Mouse (Mus musculus) CD8-positive naive resting alpha-beta T cell, adult 57 days (primary cell): Measurements from ENCODE around the gene Enkd1. TPM values are rescaled to one million over a fixed set of nuclear protein-coding genes. Genes with fewer than 3 reads are reported as not detected.

Experiments used
- total RNA-seq: library from RNA; stranded (reverse); gene quantifications from one replicate; pipeline ENCODE4 v1.2.4, GENCODE M21; 2023

Gene Enkd1
- total RNA-seq, result 2.9 TPM

DNA sequence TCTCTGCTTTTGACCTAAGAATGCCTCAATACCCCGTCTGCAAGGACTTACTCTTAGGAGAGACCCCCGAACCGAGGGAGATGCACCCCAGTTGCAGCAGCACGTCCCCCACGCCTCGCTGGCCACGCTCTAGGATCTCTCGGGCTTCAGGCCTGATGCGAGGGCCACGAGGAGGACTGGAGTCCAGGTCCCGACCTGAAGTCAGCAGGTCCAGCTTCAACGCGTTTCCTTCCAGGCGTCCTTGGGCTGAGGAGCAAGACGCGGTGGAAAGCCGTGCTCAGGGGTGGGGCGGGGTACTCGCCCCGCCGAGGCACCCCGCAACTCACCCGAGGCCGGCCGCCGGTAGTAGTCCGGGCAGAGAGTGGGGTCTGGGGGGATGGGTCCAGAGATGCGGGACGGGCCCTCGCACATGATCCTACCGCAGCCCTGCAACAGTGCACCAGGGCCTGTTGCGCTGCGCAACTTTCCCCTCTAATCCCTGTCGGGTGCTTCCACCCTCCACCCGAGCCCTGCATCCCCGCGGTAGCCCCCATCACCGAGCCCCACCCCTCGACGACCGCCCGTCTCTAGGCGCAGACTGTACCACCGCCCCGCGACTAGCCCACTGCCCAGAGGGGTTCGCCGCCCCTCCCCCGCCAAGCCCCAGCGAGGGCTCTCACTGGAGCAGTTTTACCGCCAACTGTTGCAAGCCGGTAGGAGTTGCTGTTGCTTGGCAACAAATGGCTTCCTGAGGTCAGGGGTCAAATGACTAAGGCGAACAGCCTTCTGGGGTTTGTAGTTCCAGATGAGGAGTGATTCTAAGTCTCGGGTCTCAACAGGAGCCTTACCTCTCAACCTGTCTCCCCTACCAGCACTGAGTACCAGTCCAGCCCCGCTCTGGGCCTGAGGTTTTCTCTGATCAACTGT is at the start of gene Enkd1, which contains the start of gene 4933405L10Rik:
Gene Enkd1 (minus strand): TSS at position 713 of the 906 bp plus-strand sequence.
Gene 4933405L10Rik (plus strand): TSS at position 158 of the 906 bp plus-strand sequence.

DNA sequence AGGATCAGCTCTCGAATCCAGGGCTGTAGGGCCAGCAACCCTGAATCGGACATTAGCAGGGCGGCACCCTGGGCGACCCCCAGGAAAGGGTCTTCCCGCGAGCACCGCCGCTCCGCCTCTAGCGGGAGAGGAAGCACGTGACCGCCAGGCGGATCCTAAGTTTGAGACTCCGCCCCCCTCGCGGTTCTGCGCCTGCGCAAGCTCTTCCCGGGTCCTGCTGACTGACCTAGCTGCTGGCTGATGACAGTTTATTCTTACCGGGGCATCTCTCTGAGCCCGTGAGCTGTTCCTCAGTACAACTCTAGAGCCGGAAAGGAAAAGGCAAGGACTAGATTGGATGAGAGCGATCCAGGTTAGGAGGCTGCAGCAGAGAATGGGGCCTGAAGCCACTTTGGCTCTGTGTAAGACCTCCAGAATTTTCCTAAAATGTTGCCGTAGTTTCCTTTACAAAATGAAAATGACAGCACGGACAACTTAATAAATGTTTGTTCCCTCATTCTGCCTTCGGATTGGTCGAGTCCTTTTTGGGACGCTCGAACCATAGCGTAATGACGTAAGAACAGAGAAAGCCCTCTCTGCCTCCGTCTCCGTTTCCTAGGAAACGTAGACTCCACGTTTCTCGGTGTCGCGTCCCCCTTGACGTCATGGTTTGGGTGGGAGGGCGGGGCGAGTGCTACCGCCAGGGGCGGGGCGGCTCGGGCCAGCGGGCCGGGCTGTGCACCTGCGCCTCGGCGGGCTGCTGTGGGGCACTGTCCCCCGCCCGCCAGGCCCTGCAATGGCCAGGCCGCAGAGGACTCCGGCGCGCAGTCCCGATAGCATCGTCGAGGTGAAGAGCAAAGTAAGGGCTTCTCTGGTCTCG is 6.8 kb downstream of the Enkd1 start, which contains the start of the genes Acd and Pard6a:
Gene Acd (minus strand): TSS at position 137 of the 859 bp plus-strand sequence.
Gene Pard6a (plus strand): TSS at position 183 of the 859 bp plus-strand sequence.

DNA sequence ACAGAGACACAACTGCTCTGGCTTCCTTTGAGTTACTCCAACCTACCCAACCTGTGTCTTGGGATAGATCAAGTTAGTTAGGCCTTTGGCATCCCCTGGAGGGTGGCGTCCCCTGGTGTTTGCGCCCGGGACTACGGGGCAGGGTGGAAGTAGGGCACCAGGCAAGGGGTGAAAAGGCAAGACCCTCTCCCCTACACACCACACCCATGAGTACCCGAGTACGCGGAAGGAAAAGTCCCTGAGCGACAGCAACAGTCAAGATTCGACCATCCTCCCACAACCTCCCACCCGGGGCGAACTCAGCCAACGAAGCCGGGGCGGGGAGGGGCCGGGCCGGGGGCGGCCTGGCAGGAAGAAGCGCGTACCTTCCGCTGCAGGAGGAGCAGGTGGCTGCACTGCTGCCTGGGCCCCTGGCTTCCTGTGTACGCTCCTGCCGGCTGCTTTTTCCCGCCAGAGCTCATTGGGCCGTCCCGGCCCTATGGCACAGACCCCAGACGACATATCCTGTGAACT is 22.2 kb downstream of the Enkd1 start, which contains the start of gene Carmil2:
Gene Carmil2 (plus strand): TSS at position 479 of the 513 bp plus-strand sequence.

Other genes with a start within 250 kb of the Enkd1 start
- gene Tppp3, start 236.7 kb downstream of the Enkd1 start, total RNA-seq, result 1.3 TPM
- 5.8 TPM for gene Zdhhc1, start 211.3 kb downstream of the Enkd1 start, total RNA-seq
- not detected for gene Hsd11b2, start 189.5 kb downstream of the Enkd1 start, total RNA-seq
- gene Atp6v0d1, start 142.2 kb downstream of the Enkd1 start, total RNA-seq, result 51.3 TPM
- 18.9 TPM for gene Ripor1, start 103.0 kb downstream of the Enkd1 start, total RNA-seq
- gene Ctcf, start 71.6 kb downstream of the Enkd1 start, total RNA-seq, result 148 TPM
- gene Agrp, start 70.8 kb downstream of the Enkd1 start, total RNA-seq, result not detected
- gene Carmil2, start 21.9 kb downstream of the Enkd1 start, total RNA-seq, result 126 TPM
- 52.6 TPM for gene Acd, start 7.1 kb downstream of the Enkd1 start, total RNA-seq
- 10.6 TPM for gene Pard6a, start 7.1 kb downstream of the Enkd1 start, total RNA-seq
- not detected for gene 4933405L10Rik, start 555 bp downstream of the Enkd1 start, total RNA-seq
- gene Gfod2, start 50.5 kb upstream of the Enkd1 start, total RNA-seq, result 6.0 TPM
- gene Ranbp10, start 119.1 kb upstream of the Enkd1 start, total RNA-seq, result 44.5 TPM
- gene Tsnaxip1, start 119.5 kb upstream of the Enkd1 start, total RNA-seq, result 0.24 TPM
- gene Cenpt, start 145.1 kb upstream of the Enkd1 start, total RNA-seq, result 18.6 TPM
- gene Thap11, start 146.9 kb upstream of the Enkd1 start, total RNA-seq, result 18.5 TPM
- gene Nutf2, start 152.4 kb upstream of the Enkd1 start, total RNA-seq, result 18.0 TPM
- gene Edc4, start 172.7 kb upstream of the Enkd1 start, total RNA-seq, result 87.4 TPM
- gene Nrn1l, start 185.4 kb upstream of the Enkd1 start, total RNA-seq, result not detected
- gene Pskh1, start 192.2 kb upstream of the Enkd1 start, total RNA-seq, result 23.3 TPM
- gene Ctrl, start 225.7 kb upstream of the Enkd1 start, total RNA-seq, result 6.9 TPM
- gene Psmb10, start 230.2 kb upstream of the Enkd1 start, total RNA-seq, result 138 TPM
- gene Lcat, start 235.2 kb upstream of the Enkd1 start, total RNA-seq, result not detected